Mouse (Mus musculus) kidney, embryonic 16.5 days (tissue): ENCODE measurements at regions not wholly inside any gene's neighbourhood (a gene's known extent, or its start where the extent isn't known, plus 50 kb on each side); places are given as distances from the start of the nearest gene placed in this dataset.
A peak's percentile ranks its signal among the peaks of the same experiment; 100 is the strongest.

Experiments used
- ATAC-seq: fragments of 200-750 bp; cut with Nextera tagmentation; 2 replicates; pipeline ENCODE4 v1.8.0; 2017; ENCODE audit warnings: moderate TSS enrichment; ENCODE audit not compliant: low FRiP score, low TSS enrichment
- H3K27ac ChIP-seq: fragments of 300-500 bp; sonication (generic); 2 replicates; pipeline ENCODE4 v1.5.1; 2014; ENCODE audit warnings: low read length
- H3K27me3 ChIP-seq: fragments of 300-500 bp; sonication (generic); 2 replicates; pipeline ENCODE4 v1.6.1; 2014; ENCODE audit warnings: low read length, control low read depth, mixed read lengths; ENCODE audit not compliant: insufficient read depth
- H3K36me3 ChIP-seq: fragments of 300-500 bp; sonication (generic); 2 replicates; pipeline ENCODE4 v1.6.1; 2014; ENCODE audit warnings: low read length, control low read depth, mixed read lengths; ENCODE audit not compliant: insufficient read depth
- H3K4me1 ChIP-seq: fragments of 300-500 bp; sonication (generic); 2 replicates; pipeline ENCODE4 v1.6.1; 2014; ENCODE audit warnings: low read length, control low read depth, mixed read lengths; ENCODE audit not compliant: insufficient read depth
- H3K4me2 ChIP-seq: fragments of 300-500 bp; sonication (generic); replicated peaks from 2 replicates; pipeline ENCODE4 v1.6.1; 2014; ENCODE audit warnings: low read depth, low read length
- H3K4me3 ChIP-seq: fragments of 300-500 bp; sonication (generic); 2 replicates; pipeline ENCODE4 v1.5.1; 2014; ENCODE audit warnings: mild to moderate bottlenecking, low read length
- H3K9ac ChIP-seq: fragments of 300-500 bp; sonication (generic); replicated peaks from 2 replicates; pipeline ENCODE4 v1.6.1; 2014; ENCODE audit warnings: low read length
- H3K9me3 ChIP-seq: fragments of 300-500 bp; sonication (generic); 2 replicates; pipeline ENCODE4 v1.6.1; 2016; ENCODE audit warnings: low read length, control low read depth
- WGBS: fragments of 180-500 bp; shearing (Covaris S2); extraction: QIAGEN DNeasy Blood & Tissue Kit; methylation state at CpG from one replicate; pipeline ENCODE4 v1.1.7; 2014; 5-methylcytosine and 5-hydroxymethylcytosine counted together

DNA sequence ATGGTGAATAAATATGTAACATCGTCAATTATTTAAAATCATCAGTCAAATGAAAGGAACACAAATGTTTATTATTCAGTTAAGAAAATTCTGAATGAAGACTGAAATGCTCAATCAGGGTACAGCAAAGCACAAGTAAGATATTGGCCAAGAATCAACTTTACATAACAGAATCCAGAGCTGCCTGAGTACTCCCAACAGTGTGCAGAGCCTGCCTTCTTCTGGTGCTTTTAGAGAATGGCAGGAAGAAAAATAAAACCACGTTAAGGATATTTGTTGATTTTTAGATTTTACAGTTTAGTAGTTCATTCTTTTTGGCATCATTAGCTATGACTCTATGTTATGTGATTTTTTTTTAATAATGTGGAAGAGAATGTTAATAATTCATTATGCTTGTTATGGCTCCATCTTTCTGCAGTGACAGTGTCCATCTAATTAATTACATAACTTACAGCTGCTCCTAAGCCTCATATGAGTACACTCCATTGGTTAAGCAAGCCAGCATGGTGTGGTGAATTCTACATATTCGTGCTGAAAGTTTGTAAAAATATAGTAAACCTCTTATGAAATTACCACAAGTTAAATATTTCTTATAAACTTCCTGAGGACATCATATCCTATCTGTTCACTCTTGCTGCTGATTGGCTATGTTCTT, 579.0 kb downstream of the Kcna4 start:
- no peaks in the 10 kb centered on the region for H3K4me1 ChIP-seq
- H3K36me3 ChIP-seq, result no peaks in the 10 kb centered on the region
- no peak overlapping the region for H3K9ac ChIP-seq
- no peak overlapping the region for H3K4me2 ChIP-seq
- 41% methylated on average over 3 of the region's 3 CpGs for WGBS
- ATAC-seq, result no peak
- no peak overlapping the region for H3K4me3 ChIP-seq
- H3K27ac ChIP-seq, result no peak overlapping the region
- H3K9me3 ChIP-seq, result no peaks in the 10 kb centered on the region
- no peaks in the 10 kb centered on the region for H3K27me3 ChIP-seq

DNA sequence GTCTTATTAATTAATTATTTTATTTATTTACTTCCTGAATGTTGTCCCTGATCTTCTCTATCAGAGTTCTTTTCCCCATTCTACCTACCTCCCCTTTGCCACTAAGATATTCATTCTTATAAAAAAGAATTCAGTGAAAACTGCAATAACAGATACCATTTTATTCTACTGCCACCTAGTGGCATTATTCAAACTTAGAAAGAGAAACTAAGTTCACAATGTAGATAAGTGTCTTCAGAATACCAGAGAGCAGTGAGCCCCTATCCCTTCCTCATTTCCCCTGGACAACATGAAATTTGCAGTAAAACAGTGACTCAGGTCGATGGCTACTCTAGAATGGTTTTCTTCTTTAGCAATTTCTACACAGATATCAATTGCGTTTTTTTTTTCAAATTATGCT, 589.2 kb downstream of the Kcna4 start:
- Histone ChIP-seq H3K27ac (no peak overlapping the region), H3K36me3 (no peaks in the 10 kb centered on the region), H3K9me3 (no peaks in the 10 kb centered on the region), H3K9ac (no peak overlapping the region), H3K27me3 (no peaks in the 10 kb centered on the region), H3K4me1 (no peaks in the 10 kb centered on the region), H3K4me2 (no peak overlapping the region), H3K4me3 (no peak overlapping the region)
- no peak for ATAC-seq
- WGBS, result 27% methylated on average over 2 of the region's 2 CpGs

DNA sequence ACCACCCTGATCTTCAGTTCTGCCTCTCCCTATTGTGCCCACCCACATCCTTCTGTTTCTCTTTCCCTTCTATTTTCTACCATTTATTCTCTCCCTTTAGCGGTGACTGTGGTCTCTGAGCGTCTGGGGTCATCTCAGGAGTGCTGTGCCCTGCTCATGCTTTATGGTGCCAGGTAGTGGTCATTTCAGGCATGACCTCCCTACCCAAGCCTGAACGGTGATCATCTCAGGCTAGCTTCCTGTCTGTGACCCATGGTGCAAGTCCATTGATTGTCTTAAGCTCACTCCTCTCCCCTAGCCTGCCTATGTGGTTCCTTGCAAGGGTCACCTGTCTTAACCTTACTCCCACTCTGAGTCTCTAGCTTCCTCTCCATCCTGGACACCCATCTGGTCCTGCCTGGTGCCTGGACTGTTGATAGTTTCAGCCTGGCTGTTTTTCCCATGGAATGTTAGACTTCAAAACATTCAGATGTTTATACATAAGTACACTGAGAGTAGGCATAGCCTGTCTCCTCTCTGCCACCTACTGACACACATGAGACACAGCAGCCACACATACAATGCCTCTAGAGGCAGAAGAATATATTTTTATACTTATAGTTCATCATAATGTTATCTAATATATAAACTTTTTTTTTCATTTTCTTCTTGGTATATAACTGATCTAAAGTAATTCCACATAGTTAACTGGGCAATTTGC, 595.8 kb downstream of the Kcna4 start:
- H3K4me2 ChIP-seq, result no peak overlapping the region
- no peaks in the 10 kb centered on the region for H3K9me3 ChIP-seq
- no peaks in the 10 kb centered on the region for H3K36me3 ChIP-seq
- ATAC-seq, result peak; percentile 31; the same call in 1 of the 2 replicates
- H3K4me1 ChIP-seq, result no peaks in the 10 kb centered on the region
- no peaks in the 10 kb centered on the region for H3K27me3 ChIP-seq
- WGBS, result 74% methylated on average over 3 of the region's 3 CpGs
- no peak overlapping the region for H3K4me3 ChIP-seq
- H3K9ac ChIP-seq, result no peak overlapping the region
- no peak overlapping the region for H3K27ac ChIP-seq

DNA sequence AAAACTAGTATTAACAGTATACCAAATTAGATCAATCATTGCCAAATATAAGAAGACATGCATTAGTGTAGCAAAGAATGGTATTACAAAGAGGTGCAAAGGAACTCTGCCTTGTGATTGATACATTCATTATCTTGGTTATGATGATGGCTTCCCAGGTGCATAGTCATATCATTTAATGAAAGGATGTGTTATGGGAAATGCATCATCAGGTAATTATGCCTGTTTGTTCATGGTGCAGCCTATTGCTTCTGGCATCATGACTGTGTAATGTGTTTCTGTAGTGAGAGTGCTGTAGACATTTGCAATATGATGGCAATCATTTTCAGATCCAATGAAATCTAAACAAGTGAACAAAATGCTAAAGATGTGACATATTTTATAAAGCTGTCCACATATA, 597.8 kb downstream of the Kcna4 start:
- Histone ChIP-seq H3K4me3 (no peak overlapping the region), H3K27ac (no peak overlapping the region), H3K9me3 (no peaks in the 10 kb centered on the region), H3K4me1 (no peaks in the 10 kb centered on the region), H3K36me3 (no peaks in the 10 kb centered on the region), H3K27me3 (no peaks in the 10 kb centered on the region), H3K4me2 (no peak overlapping the region), H3K9ac (no peak overlapping the region)
- ATAC-seq, result no peak

DNA sequence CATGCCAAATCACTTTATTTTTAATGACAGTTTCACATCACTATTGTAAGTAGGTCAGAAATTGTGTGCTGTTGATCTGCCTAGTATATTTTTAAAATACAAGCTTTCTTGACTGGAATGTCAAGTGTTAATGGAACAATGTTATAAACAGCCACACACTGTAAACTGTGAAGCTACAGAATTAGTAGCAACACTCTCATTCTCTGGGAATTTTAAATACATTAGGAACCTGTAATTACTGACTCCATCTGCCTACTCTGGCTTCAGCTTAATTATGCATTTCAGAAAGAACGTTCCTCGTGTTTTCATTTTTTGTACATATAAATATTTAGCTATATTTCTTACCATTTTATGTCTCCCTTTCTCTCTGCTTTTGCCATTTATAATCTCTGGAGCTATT, 634.7 kb downstream of the Kcna4 start:
- ATAC-seq, result no peak
- Histone ChIP-seq H3K4me3 (no peak overlapping the region), H3K9ac (no peak overlapping the region), H3K9me3 (no peaks in the 10 kb centered on the region), H3K36me3 (no peaks in the 10 kb centered on the region), H3K4me1 (no peaks in the 10 kb centered on the region), H3K4me2 (no peak overlapping the region), H3K27ac (no peak overlapping the region), H3K27me3 (no peaks in the 10 kb centered on the region)
- 91% methylated on average over 2 of the region's 2 CpGs for WGBS

DNA sequence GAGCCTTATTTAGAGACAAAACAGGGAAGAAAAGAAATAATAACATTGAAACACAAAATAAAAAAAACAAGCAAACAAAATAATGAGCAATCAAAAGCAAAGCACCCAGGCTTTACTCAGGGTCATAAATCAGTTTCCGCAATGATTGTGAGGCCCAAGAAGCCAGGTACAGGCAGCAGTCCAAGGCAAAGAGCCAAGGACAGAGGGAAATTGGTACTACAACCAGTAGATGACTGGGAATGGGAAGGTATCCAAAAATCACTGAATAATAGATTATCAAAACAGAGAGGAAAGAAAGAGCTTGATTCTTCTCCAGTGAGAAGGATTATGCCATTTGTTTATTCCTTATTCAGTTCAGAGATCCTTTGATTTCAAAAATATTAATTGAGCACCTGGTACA, 636.2 kb downstream of the Kcna4 start:
- Histone ChIP-seq H3K36me3 (no peaks in the 10 kb centered on the region), H3K27me3 (no peaks in the 10 kb centered on the region), H3K9me3 (no peaks in the 10 kb centered on the region), H3K4me2 (no peak overlapping the region), H3K9ac (no peak overlapping the region), H3K4me3 (no peak overlapping the region), H3K4me1 (no peaks in the 10 kb centered on the region), H3K27ac (no peak overlapping the region)
- no peak for ATAC-seq
- 73% methylated on average over 1 of the region's 1 CpGs for WGBS

DNA sequence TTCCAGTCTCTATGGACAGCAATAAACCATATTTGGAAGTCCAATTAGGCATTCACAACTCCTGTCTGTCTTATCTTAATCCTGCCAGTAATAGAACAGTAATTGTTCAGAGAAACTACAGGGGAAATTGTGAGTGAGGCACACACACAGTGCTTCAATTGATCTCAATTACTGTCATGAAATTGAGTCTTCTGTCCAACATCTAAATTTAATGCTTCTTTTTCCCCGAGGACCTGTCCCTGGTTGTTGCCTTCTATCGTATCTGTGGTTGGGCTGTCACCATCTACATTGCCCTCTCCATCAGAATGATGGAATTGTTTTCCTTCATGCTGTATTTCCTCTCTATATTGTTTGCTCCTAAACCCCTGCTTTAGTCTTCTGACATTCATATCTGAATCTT, 644.9 kb downstream of the Kcna4 start:
- no peak for ATAC-seq

DNA sequence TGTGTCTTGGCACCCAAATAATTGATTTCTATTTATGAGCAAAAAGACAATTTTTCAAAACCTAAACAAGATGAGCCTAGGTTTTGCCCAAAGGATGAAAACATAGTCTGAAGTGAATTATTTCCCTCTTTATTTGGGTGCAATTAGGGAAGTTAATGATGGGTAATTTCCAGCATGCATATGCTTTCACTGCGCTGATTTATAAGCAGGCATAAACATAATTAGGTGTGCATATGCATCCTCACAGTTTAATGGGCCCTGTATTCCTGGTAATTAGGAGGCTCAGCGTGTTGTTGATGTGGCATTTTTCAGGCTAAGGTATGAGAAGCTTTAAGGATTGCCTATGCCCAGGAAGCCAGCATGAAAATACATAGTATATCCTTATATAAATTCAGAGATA, 645.3 kb downstream of the Kcna4 start:
- Histone ChIP-seq H3K9ac (no peak overlapping the region), H3K27ac (no peak overlapping the region), H3K4me2 (no peak overlapping the region), H3K4me3 (no peak overlapping the region), H3K9me3 (no peaks in the 10 kb centered on the region), H3K4me1 (no peaks in the 10 kb centered on the region), H3K27me3 (no peaks in the 10 kb centered on the region), H3K36me3 (no peaks in the 10 kb centered on the region)
- ATAC-seq, result no peak
- 68% methylated on average over 2 of the region's 2 CpGs for WGBS

More for the DNA sequence above, 644.9 kb downstream of the Kcna4 start:
- Histone ChIP-seq H3K4me1 (no peaks in the 10 kb centered on the region), H3K4me2 (no peak overlapping the region), H3K9ac (no peak overlapping the region), H3K27me3 (no peaks in the 10 kb centered on the region), H3K4me3 (no peak overlapping the region), H3K9me3 (no peaks in the 10 kb centered on the region), H3K27ac (no peak overlapping the region), H3K36me3 (no peaks in the 10 kb centered on the region)
- WGBS, result 62% methylated on average over 2 of the region's 2 CpGs

DNA sequence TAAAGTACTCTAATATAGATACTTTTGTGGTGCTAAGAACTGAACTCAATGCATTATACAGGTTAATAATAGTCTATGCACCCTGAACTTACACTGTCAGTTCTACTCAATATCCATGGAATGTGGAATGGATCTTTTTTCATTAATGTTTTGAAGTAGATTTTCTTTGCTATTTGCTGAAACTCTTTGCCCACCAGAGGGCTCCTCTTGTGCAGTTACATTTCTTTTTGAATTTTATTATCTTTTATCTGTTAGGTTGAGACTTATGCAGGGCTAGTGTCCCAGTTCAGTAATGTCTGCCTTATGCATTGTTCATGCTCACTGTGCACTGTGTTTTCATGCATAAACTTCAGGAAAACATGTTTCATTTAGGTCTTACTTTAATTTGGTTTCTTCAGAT, 650.9 kb downstream of the Kcna4 start:
- no peaks in the 10 kb centered on the region for H3K9me3 ChIP-seq
- H3K4me3 ChIP-seq, result no peak overlapping the region
- no peaks in the 10 kb centered on the region for H3K27me3 ChIP-seq
- H3K4me1 ChIP-seq, result no peaks in the 10 kb centered on the region
- no peak for ATAC-seq
- H3K4me2 ChIP-seq, result no peak overlapping the region
- H3K9ac ChIP-seq, result no peak overlapping the region
- no peak overlapping the region for H3K27ac ChIP-seq
- H3K36me3 ChIP-seq, result no peaks in the 10 kb centered on the region

DNA sequence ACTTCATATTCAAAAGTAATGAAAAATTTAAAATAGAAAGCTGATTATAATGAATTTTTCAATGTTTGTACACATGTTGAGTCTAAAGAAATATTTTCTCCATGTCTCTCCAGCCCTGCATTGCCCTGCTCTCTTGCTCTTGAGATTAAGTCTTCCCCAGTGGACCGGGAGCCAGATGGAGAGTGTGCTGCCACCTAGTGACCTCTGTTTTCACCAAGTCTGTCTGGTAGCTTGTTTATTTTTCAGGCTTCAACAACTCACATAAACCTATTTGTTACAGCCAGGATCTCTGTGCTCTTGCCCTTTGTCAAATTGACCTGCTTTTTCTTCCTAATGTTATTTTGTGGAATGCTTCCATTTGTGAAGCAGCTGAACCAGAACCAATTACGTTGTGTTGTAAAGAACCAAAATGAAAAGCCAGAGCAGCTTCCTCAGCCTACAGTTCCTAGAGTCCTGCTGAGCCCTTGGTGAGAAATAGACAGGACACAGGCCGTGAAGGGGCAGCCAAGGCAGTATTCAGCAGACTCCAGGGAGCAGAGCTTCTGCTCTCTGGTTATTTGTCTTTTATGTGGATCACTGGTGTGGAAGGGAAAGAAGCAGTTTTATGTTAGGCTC, 655.5 kb downstream of the Kcna4 start:
- no peak overlapping the region for H3K27ac ChIP-seq
- H3K9ac ChIP-seq, result no peak overlapping the region
- ATAC-seq, result no peak
- no peak overlapping the region for H3K4me3 ChIP-seq
- WGBS, result 8% methylated on average over 3 of the region's 3 CpGs
- H3K4me2 ChIP-seq, result no peak overlapping the region
- no peaks in the 10 kb centered on the region for H3K36me3 ChIP-seq
- H3K4me1 ChIP-seq, result no peaks in the 10 kb centered on the region
- no peaks in the 10 kb centered on the region for H3K9me3 ChIP-seq
- H3K27me3 ChIP-seq, result no peaks in the 10 kb centered on the region
